Mouse (Mus musculus) liver, embryonic 15.5 days (tissue): Measurements from ENCODE around the gene A330070K13Rik. TPM values are rescaled to one million over a fixed set of nuclear protein-coding genes. Genes with fewer than 3 reads are reported as not detected.

Experiments used
- ATAC-seq: fragments of 200-750 bp; cut with Nextera tagmentation; 2 replicates; pipeline ENCODE4 v1.8.0; 2017; ENCODE audit warnings: moderate number of reproducible peaks, mild to moderate bottlenecking, moderate library complexity; ENCODE audit not compliant: insufficient read depth
- H3K27ac ChIP-seq: fragments of 300-500 bp; sonication (generic); replicated peaks from 2 replicates; pipeline ENCODE4 v1.5.1; 2015; ENCODE audit warnings: mild to moderate bottlenecking, inconsistent platforms
- H3K27me3 ChIP-seq: fragments of 300-500 bp; sonication (generic); 2 replicates; pipeline ENCODE4 v1.6.1; 2015; ENCODE audit warnings: mild to moderate bottlenecking, inconsistent platforms
- H3K36me3 ChIP-seq: fragments of 300-500 bp; sonication (generic); replicated peaks from 2 replicates; pipeline ENCODE4 v1.6.1; 2015; ENCODE audit warnings: moderate library complexity, mild to moderate bottlenecking, inconsistent platforms
- H3K4me1 ChIP-seq: fragments of 300-500 bp; sonication (generic); replicated peaks from 2 replicates; pipeline ENCODE4 v1.6.1; 2015; ENCODE audit warnings: inconsistent platforms
- H3K4me2 ChIP-seq: fragments of 300-500 bp; sonication (generic); 2 replicates; pipeline ENCODE4 v1.6.1; 2015; ENCODE audit warnings: moderate library complexity, mild to moderate bottlenecking, inconsistent platforms
- H3K4me3 ChIP-seq: fragments of 300-500 bp; sonication (generic); replicated peaks from 2 replicates; pipeline ENCODE4 v1.5.1; 2015; ENCODE audit warnings: mild to moderate bottlenecking, inconsistent platforms
- H3K9ac ChIP-seq: fragments of 300-500 bp; sonication (generic); 2 replicates; pipeline ENCODE4 v1.6.1; 2015; ENCODE audit warnings: moderate library complexity, mild to moderate bottlenecking, inconsistent platforms
- H3K9me3 ChIP-seq: fragments of 300-500 bp; sonication (generic); replicated peaks from 2 replicates; pipeline ENCODE4 v1.6.1; 2016; ENCODE audit warnings: inconsistent platforms
- WGBS: fragments of 180-500 bp; shearing (Covaris S2); methylation state at CpG from one replicate; pipeline ENCODE4 v1.1.7; 2015; ENCODE audit warnings: mixed read lengths; ENCODE audit not compliant: insufficient replicate concordance; 5-methylcytosine and 5-hydroxymethylcytosine counted together
- polyA plus RNA-seq: library from polyadenylated mRNA; unstranded; fragments of >200 nt; fragmentation: Nextera tagmentation; extraction: Ambion mirVana; gene quantifications from 2 replicates; pipeline ENCODE4 v1.2.1, GENCODE M21; 2015

The A330070K13Rik gene
- polyA plus RNA-seq, 1 experiment from 2014 or later = not detected

DNA sequence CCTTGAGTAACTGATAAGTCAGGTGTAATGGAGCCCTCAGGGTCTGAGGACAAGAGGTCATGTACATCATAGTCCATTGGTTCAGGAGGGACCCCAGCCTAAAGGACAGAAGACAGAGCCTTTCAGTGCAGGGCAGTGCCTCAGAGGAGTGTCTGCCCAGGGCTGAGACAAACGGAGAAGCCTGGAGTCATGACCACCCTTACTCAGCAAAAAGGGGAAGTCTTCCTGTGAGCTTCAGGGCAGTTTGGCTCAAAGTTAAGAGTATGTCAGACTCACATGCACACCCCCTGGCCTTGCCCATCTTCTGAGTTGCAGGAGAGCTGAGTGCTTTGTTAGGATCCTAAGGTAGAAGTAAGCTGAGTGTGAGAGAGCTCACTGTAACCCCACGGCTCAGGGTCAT lies 54.5 kb downstream of the A330070K13Rik start:
- H3K9me3 ChIP-seq = no peaks in the 10 kb centered on the region
- H3K9ac ChIP-seq = no peak overlapping the region
- no peaks in the 10 kb centered on the region for H3K4me1 ChIP-seq
- H3K27ac ChIP-seq = no peak overlapping the region
- peaks cover 18% of the 10 kb centered on the region for H3K36me3 ChIP-seq
- WGBS = 44% methylated on average over 2 of the region's 2 CpGs
- no peak for ATAC-seq
- H3K4me3 ChIP-seq = no peak overlapping the region
- no peaks in the 10 kb centered on the region for H3K27me3 ChIP-seq
- H3K4me2 ChIP-seq = no peak overlapping the region

Other genes starting within 250 kb of the A330070K13Rik start
- 6.0 and 6.6 TPM in 2 replicates for gene Kctd7, start 239.8 kb downstream of the A330070K13Rik start, polyA plus RNA-seq
- gene Rabgef1, start 212.8 kb downstream of the A330070K13Rik start, polyA plus RNA-seq = 22.7 and 25.2 TPM in 2 replicates
- 22.7 and 26.2 TPM in 2 replicates for gene Tmem248, start 167.6 kb downstream of the A330070K13Rik start, polyA plus RNA-seq
- gene Sbds, start 129.1 kb downstream of the A330070K13Rik start, polyA plus RNA-seq = 42.5 and 46.6 TPM in 2 replicates
- 10.9 and 11.2 TPM in 2 replicates for gene Tyw1, start 129.0 kb downstream of the A330070K13Rik start, polyA plus RNA-seq
- not detected in 2 replicates for gene Caln1, start 15.2 kb downstream of the A330070K13Rik start, polyA plus RNA-seq